25 mouse cellular contexts compared by ENCODE assay signal in genomic region chr8:92095276-92095675, GRCm38 (mm10).
A peak's percentile ranks its signal among the peaks of the same experiment; 100 is the strongest.
DNase-seq lines count a peak whose midpoint lies in the region; ATAC-seq lines count a peak whose summit lies in the region.
"Had no signal": no experiment of that assay in that cellular context is flagged by ENCODE, and none has a peak within 500 bp of the region (broad histone marks: within the 10 kb centered on the region; RNA-seq: fewer than 3 reads in every experiment).

No protein-coding gene starts in this region.

- H3K4me2 ChIP-seq in hindbrain, embryonic 12.5 days (replicated peaks) = 0 out of 2 replicates have a peak overlapping the region, but pooled peaks have one; percentile 6
- H3K4me2 ChIP-seq in hindbrain, embryonic 15.5 days = peak overlapping the region; percentile 27
- peak overlapping the region; percentile 18; the same call in 1 of the 2 replicates for H3K4me2 ChIP-seq in midbrain, embryonic 15.5 days
- H3K4me2 ChIP-seq: liver, embryonic 12.5 days had no signal

- WGBS in hindbrain, embryonic 12.5 days = 36% methylated on average over 12 of the region's 12 CpGs
- 25% methylated on average over 12 of the region's 12 CpGs for WGBS in hindbrain, embryonic 15.5 days
- 17% methylated on average over 12 of the region's 12 CpGs for WGBS in midbrain, embryonic 15.5 days

- no peaks in the 10 kb centered on the region for H3K9me3 ChIP-seq in hindbrain, embryonic 12.5 days (replicated peaks)
- no peaks in the 10 kb centered on the region for H3K9me3 ChIP-seq in hindbrain, embryonic 15.5 days
- H3K9me3 ChIP-seq in midbrain, embryonic 15.5 days = no peaks in the 10 kb centered on the region
- H3K9me3 ChIP-seq: liver, embryonic 12.5 days had no signal

- H3K4me1 ChIP-seq in hindbrain, embryonic 12.5 days = 0 out of 2 replicates have a peak, but pooled peaks cover 5% of the 10 kb centered on the region
- H3K4me1 ChIP-seq in hindbrain, embryonic 15.5 days (replicated peaks) = peaks cover 8% of the 10 kb centered on the region; the same call in 1 of the 2 replicates
- H3K4me1 ChIP-seq in midbrain, embryonic 15.5 days = peaks cover 9% of the 10 kb centered on the region; the same call in 1 of the 2 replicates
- H3K4me1 ChIP-seq: liver, embryonic 12.5 days had no signal

- peak; percentile 17 to 40 for DNase-seq in layer of hippocampus, postnatal 14 days (ENCODE audit: low spot score in 2 of 2)
- DNase-seq in layer of hippocampus, postnatal 10 days (ENCODE audit: low spot score in 2 of 2) = no peak
- DNase-seq in frontal cortex, postnatal 10 days (ENCODE audit: low spot score in 2 of 2) = no peak
- DNase-seq in frontal cortex, postnatal 25 days (ENCODE audit: low spot score in 2 of 2) = no peak
- DNase-seq in left cerebral cortex, postnatal 10 days (ENCODE audit: extremely low spot score in 1 of 2, low spot score in 2 of 2) = no peak
- DNase-seq: adrenal gland, postnatal 25 days; cerebellum, adult 2 months; cerebellum, postnatal 14 days; heart, postnatal 14 days; kidney, adult 8-10 months; layer of hippocampus, adult 9-11 months; left cerebral cortex, postnatal 4 days; liver, postnatal 0 days; lung, postnatal 36 days; right cerebral cortex, postnatal 14 days; thymus, postnatal 4 days had no signal

- peaks cover 6% of the 10 kb centered on the region for H3K27me3 ChIP-seq in hindbrain, embryonic 12.5 days
- H3K27me3 ChIP-seq in hindbrain, embryonic 15.5 days = peaks cover 17% of the 10 kb centered on the region; the same call in 1 of the 2 replicates
- 0 out of 2 replicates have a peak, but pooled peaks cover 5% of the 10 kb centered on the region for H3K27me3 ChIP-seq in midbrain, embryonic 15.5 days (replicated peaks)
- H3K27me3 ChIP-seq: liver, embryonic 12.5 days had no signal

- no peaks in the 10 kb centered on the region for H3K36me3 ChIP-seq in hindbrain, embryonic 12.5 days
- H3K36me3 ChIP-seq in hindbrain, embryonic 15.5 days = no peaks in the 10 kb centered on the region
- no peaks in the 10 kb centered on the region for H3K36me3 ChIP-seq in midbrain, embryonic 15.5 days (replicated peaks)
- H3K36me3 ChIP-seq: liver, embryonic 12.5 days had no signal

- ATAC-seq in hindbrain, embryonic 12.5 days (ENCODE audit: low FRiP score) = no peak
- ATAC-seq in hindbrain, embryonic 15.5 days (ENCODE audit: low FRiP score, low read depth) = no peak
- ATAC-seq in midbrain, embryonic 15.5 days (replicated peaks) = no peak
- ATAC-seq: CD4-positive, CD25-positive, alpha-beta regulatory T cell, adult 4 months; intestine, embryonic 16.5 days; liver, embryonic 12.5 days; liver, postnatal 0 days had no signal

- intact Hi-C loops in left cerebral cortex, postnatal 10 days (cut with DNase I) = no loop called here

- no peak overlapping the region for H3K4me3 ChIP-seq in hindbrain, embryonic 12.5 days
- H3K4me3 ChIP-seq in hindbrain, embryonic 15.5 days = no peak overlapping the region
- no peak overlapping the region for H3K4me3 ChIP-seq in midbrain, embryonic 15.5 days
- H3K4me3 ChIP-seq: erythroblast, embryonic 14.5 days; left cerebral cortex, adult 2 months; liver, embryonic 12.5 days had no signal

- no peak overlapping the region for H3K9ac ChIP-seq in hindbrain, embryonic 12.5 days
- H3K9ac ChIP-seq in hindbrain, embryonic 15.5 days = no peak overlapping the region
- no peak overlapping the region for H3K9ac ChIP-seq in midbrain, embryonic 15.5 days
- H3K9ac ChIP-seq: liver, embryonic 12.5 days; liver, postnatal 0 days had no signal

- no peak overlapping the region for H3K27ac ChIP-seq in hindbrain, embryonic 12.5 days
- H3K27ac ChIP-seq in hindbrain, embryonic 15.5 days (replicated peaks) = no peak overlapping the region
- no peak overlapping the region for H3K27ac ChIP-seq in midbrain, embryonic 15.5 days
- H3K27ac ChIP-seq: kidney, postnatal 0 days; left cerebral cortex, adult 2 months; liver, embryonic 12.5 days had no signal

Comparison
In these comparisons a context has a peak if more than half of its experiments do, and no peak if none do; other contexts are left out.
1. DNase-seq: peak in layer of hippocampus, postnatal 14 days (2 of 2); none in layer of hippocampus, postnatal 10 days (0 of 2), frontal cortex, postnatal 10 days (0 of 2), frontal cortex, postnatal 25 days (0 of 2) and left cerebral cortex, postnatal 10 days (0 of 2).
2. Peak in every context shown above with its lines, with median percentiles within 50 percentile points of each other: H3K4me2 ChIP-seq.